ENCODE assay signal across 8 mouse cellular contexts in the genomic region with DNA sequence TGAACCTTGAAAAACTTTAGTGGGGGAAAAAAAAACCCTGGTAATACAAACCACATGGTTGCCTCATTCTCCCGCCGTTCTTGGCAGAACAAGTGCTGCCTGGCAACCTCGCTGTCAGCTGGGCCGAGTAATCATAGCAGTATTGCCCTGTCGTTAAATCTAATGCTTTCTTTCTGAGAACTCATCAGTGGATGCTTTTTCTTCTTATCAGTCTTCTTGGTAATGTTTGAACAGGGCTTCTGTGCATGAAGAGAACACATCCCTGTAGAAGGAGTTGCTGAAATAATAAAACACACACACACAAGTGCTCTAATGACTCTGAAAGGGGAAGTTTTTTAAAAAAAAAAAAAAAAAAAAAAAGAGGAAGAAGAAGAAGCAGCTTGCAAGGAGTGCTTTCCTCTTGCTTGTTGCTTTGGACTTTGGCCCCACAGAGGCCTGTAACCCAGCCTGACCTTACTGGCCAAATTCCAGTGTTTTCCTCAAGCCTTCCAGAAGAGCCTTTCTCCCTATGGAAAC.
A peak's percentile ranks its signal among the peaks of the same experiment; 100 is the strongest.
DNase-seq lines count a peak whose midpoint lies in the region; ATAC-seq and TF ChIP-seq lines count a peak whose summit lies in the region.

No protein-coding gene starts in this region.

- no peak overlapping the region for H3K9ac ChIP-seq in hindbrain, embryonic 11.5 days (ENCODE audit: low read depth, low read length)
- no peak overlapping the region for H3K9ac ChIP-seq in hindbrain, embryonic 13.5 days
- H3K9ac ChIP-seq in embryonic facial prominence, embryonic 15.5 days: no peak overlapping the region
- H3K9ac ChIP-seq in intestine, postnatal 0 days (ENCODE audit: low read depth, low read length): no peak overlapping the region
- H3K9ac ChIP-seq in liver, embryonic 15.5 days: no peak overlapping the region
- no peak overlapping the region for H3K9ac ChIP-seq in stomach, embryonic 16.5 days (ENCODE audit: low read length)

- DNase-seq in hindbrain, embryonic 11.5 days (ENCODE audit: low spot score): peak; percentile 20
- DNase-seq in brain, adult 2 months (ENCODE audit: low read depth, low spot score): peak; percentile 67
- DNase-seq in thymus, postnatal 4 days: no peak

- no peaks in the 10 kb centered on the region for H3K27me3 ChIP-seq in hindbrain, embryonic 11.5 days (ENCODE audit: control insufficient read depth, insufficient read depth, low read length)
- no peaks in the 10 kb centered on the region for H3K27me3 ChIP-seq in hindbrain, embryonic 13.5 days
- no peaks in the 10 kb centered on the region for H3K27me3 ChIP-seq in embryonic facial prominence, embryonic 15.5 days
- no peaks in the 10 kb centered on the region for H3K27me3 ChIP-seq in intestine, postnatal 0 days (replicated peaks; ENCODE audit: control insufficient read depth, insufficient read depth, low read length)
- no peaks in the 10 kb centered on the region for H3K27me3 ChIP-seq in liver, embryonic 15.5 days
- no peaks in the 10 kb centered on the region for H3K27me3 ChIP-seq in stomach, embryonic 16.5 days (ENCODE audit: control insufficient read depth, insufficient read depth, low read length)

- H3K4me3 ChIP-seq in hindbrain, embryonic 11.5 days (ENCODE audit: low read depth, low read length): no peak overlapping the region
- H3K4me3 ChIP-seq in hindbrain, embryonic 13.5 days: no peak overlapping the region
- no peak overlapping the region for H3K4me3 ChIP-seq in embryonic facial prominence, embryonic 15.5 days (replicated peaks)
- H3K4me3 ChIP-seq in intestine, postnatal 0 days (ENCODE audit: low read depth, low read length): no peak overlapping the region
- H3K4me3 ChIP-seq in liver, embryonic 15.5 days (replicated peaks): no peak overlapping the region
- H3K4me3 ChIP-seq in stomach, embryonic 16.5 days (replicated peaks; ENCODE audit: low read length): no peak overlapping the region

- no peak for ATAC-seq in hindbrain, embryonic 11.5 days (ENCODE audit: low FRiP score)
- no peak for ATAC-seq in hindbrain, embryonic 13.5 days (ENCODE audit: low FRiP score)
- ATAC-seq in embryonic facial prominence, embryonic 15.5 days (ENCODE audit: insufficient number of reproducible peaks, low FRiP score, low TSS enrichment, low read depth): no peak
- peak; percentile 93 for ATAC-seq in intestine, postnatal 0 days
- ATAC-seq in liver, embryonic 15.5 days (ENCODE audit: insufficient read depth): no peak
- ATAC-seq in stomach, embryonic 16.5 days (ENCODE audit: insufficient read depth, low FRiP score): peak; percentile 25; the same call in 1 of the 2 replicates

- no peak overlapping the region for H3K27ac ChIP-seq in hindbrain, embryonic 11.5 days (ENCODE audit: low read depth, low read length)
- no peak overlapping the region for H3K27ac ChIP-seq in hindbrain, embryonic 13.5 days
- H3K27ac ChIP-seq in embryonic facial prominence, embryonic 15.5 days (replicated peaks): peak overlapping the region; percentile 60; the same call in 1 of the 2 replicates
- H3K27ac ChIP-seq in intestine, postnatal 0 days (ENCODE audit: low read depth, low read length): no peak overlapping the region
- no peak overlapping the region for H3K27ac ChIP-seq in liver, embryonic 15.5 days (replicated peaks)
- H3K27ac ChIP-seq in stomach, embryonic 16.5 days (ENCODE audit: low read length): no peak overlapping the region

- TF ChIP-seq CTCF in intestine, postnatal 0 days (IDR thresholded peaks at IDR 0.05; ENCODE audit: low read depth): no peak

- H3K4me1 ChIP-seq in hindbrain, embryonic 11.5 days (replicated peaks; ENCODE audit: control insufficient read depth, insufficient read depth, low read length): no peaks in the 10 kb centered on the region
- H3K4me1 ChIP-seq in hindbrain, embryonic 13.5 days (replicated peaks): peaks cover 5% of the 10 kb centered on the region; the same call in 1 of the 2 replicates
- H3K4me1 ChIP-seq in embryonic facial prominence, embryonic 15.5 days: 0 out of 2 replicates have a peak, but pooled peaks cover 4% of the 10 kb centered on the region
- no peaks in the 10 kb centered on the region for H3K4me1 ChIP-seq in intestine, postnatal 0 days (replicated peaks; ENCODE audit: control insufficient read depth, insufficient read depth, low read length)
- no peaks in the 10 kb centered on the region; the same call in 1 of the 2 replicates for H3K4me1 ChIP-seq in liver, embryonic 15.5 days (replicated peaks)
- H3K4me1 ChIP-seq in stomach, embryonic 16.5 days (ENCODE audit: control insufficient read depth, insufficient read depth, low read length): no peaks in the 10 kb centered on the region

- 62% methylated on average over 5 of the region's 5 CpGs for WGBS in hindbrain, embryonic 11.5 days
- WGBS in hindbrain, embryonic 13.5 days: 51% methylated on average over 5 of the region's 5 CpGs
- WGBS in embryonic facial prominence, embryonic 15.5 days: 16% methylated on average over 5 of the region's 5 CpGs
- 18% methylated on average over 5 of the region's 5 CpGs for WGBS in intestine, postnatal 0 days
- WGBS in liver, embryonic 15.5 days (ENCODE audit: insufficient replicate concordance): 15% methylated on average over 5 of the region's 5 CpGs
- 24% methylated on average over 5 of the region's 5 CpGs for WGBS in stomach, embryonic 16.5 days

- no peak overlapping the region for H3K4me2 ChIP-seq in hindbrain, embryonic 11.5 days (replicated peaks; ENCODE audit: low read depth, low read length)
- no peak overlapping the region for H3K4me2 ChIP-seq in hindbrain, embryonic 13.5 days
- peak overlapping the region; percentile 21; the same call in 1 of the 2 replicates for H3K4me2 ChIP-seq in embryonic facial prominence, embryonic 15.5 days (replicated peaks)
- no peak overlapping the region for H3K4me2 ChIP-seq in intestine, postnatal 0 days (replicated peaks; ENCODE audit: low read depth)
- peak overlapping the region; percentile 10; the same call in 1 of the 2 replicates for H3K4me2 ChIP-seq in liver, embryonic 15.5 days
- no peak overlapping the region for H3K4me2 ChIP-seq in stomach, embryonic 16.5 days (ENCODE audit: low read depth, low read length)

- H3K9me3 ChIP-seq in hindbrain, embryonic 11.5 days (ENCODE audit: control insufficient read depth, low read length): no peaks in the 10 kb centered on the region
- H3K9me3 ChIP-seq in hindbrain, embryonic 13.5 days: no peaks in the 10 kb centered on the region
- H3K9me3 ChIP-seq in embryonic facial prominence, embryonic 15.5 days (replicated peaks): no peaks in the 10 kb centered on the region
- no peaks in the 10 kb centered on the region for H3K9me3 ChIP-seq in intestine, postnatal 0 days (ENCODE audit: control insufficient read depth)
- no peaks in the 10 kb centered on the region for H3K9me3 ChIP-seq in liver, embryonic 15.5 days (replicated peaks)
- no peaks in the 10 kb centered on the region for H3K9me3 ChIP-seq in stomach, embryonic 16.5 days (replicated peaks; ENCODE audit: control insufficient read depth, low read length)

- H3K36me3 ChIP-seq in hindbrain, embryonic 11.5 days (ENCODE audit: control insufficient read depth, insufficient read depth, low read length): no peaks in the 10 kb centered on the region
- H3K36me3 ChIP-seq in hindbrain, embryonic 13.5 days: no peaks in the 10 kb centered on the region
- no peaks in the 10 kb centered on the region for H3K36me3 ChIP-seq in embryonic facial prominence, embryonic 15.5 days
- H3K36me3 ChIP-seq in intestine, postnatal 0 days (ENCODE audit: control insufficient read depth, insufficient read depth): no peaks in the 10 kb centered on the region
- H3K36me3 ChIP-seq in liver, embryonic 15.5 days (replicated peaks): no peaks in the 10 kb centered on the region
- no peaks in the 10 kb centered on the region for H3K36me3 ChIP-seq in stomach, embryonic 16.5 days (ENCODE audit: control insufficient read depth, insufficient read depth, low read length)

Comparison
In these comparisons a context has a peak if more than half of its experiments do, and no peak if none do; other contexts are left out.
1. ATAC-seq: peak in intestine, postnatal 0 days (single experiment) and stomach, embryonic 16.5 days (single experiment); none in hindbrain, embryonic 11.5 days (single experiment), hindbrain, embryonic 13.5 days (single experiment), embryonic facial prominence, embryonic 15.5 days (single experiment) and liver, embryonic 15.5 days (single experiment).
2. H3K4me2 ChIP-seq: peak in embryonic facial prominence, embryonic 15.5 days (single experiment) and liver, embryonic 15.5 days (single experiment); none in hindbrain, embryonic 11.5 days (single experiment), hindbrain, embryonic 13.5 days (single experiment), intestine, postnatal 0 days (single experiment) and stomach, embryonic 16.5 days (single experiment).